Mouse (Mus musculus) C2C12 (cell line): ENCODE measurements around the gene Vmn1r85. TPM values are rescaled to one million over a fixed set of nuclear protein-coding genes. Genes with fewer than 3 reads are reported as not detected.
A peak's percentile ranks its signal among the peaks of the same experiment; 100 is the strongest.

ENCODE experiments used
- H3K27me3 ChIP-seq: one replicate; pipeline ENCODE4 v1.6.1; 2011; ENCODE audit not compliant: control insufficient read depth, insufficient read depth, insufficient read length
- H3K36me3 ChIP-seq: one replicate; pipeline ENCODE4 v1.6.1; 2011; ENCODE audit not compliant: control insufficient read depth, insufficient read depth
- H3K4me3 ChIP-seq: one replicate; pipeline ENCODE4 v1.5.1; 2011; ENCODE audit warnings: mild to moderate bottlenecking, control low read depth; ENCODE audit not compliant: poor library complexity, insufficient read depth, severe bottlenecking
- H3K79me2 ChIP-seq: one replicate; pipeline ENCODE4 v1.6.1; 2011; ENCODE audit not compliant: control insufficient read depth, insufficient read depth
- H3K79me3 ChIP-seq: one replicate; pipeline ENCODE4 v1.6.1; 2011; ENCODE audit warnings: low read depth, control low read depth
- H3ac ChIP-seq: one replicate; pipeline ENCODE3; 2011; ENCODE audit warnings: low read depth; ENCODE audit not compliant: control insufficient read depth, insufficient read length
- CEBPB ChIP-seq: IDR thresholded peaks from one replicate; pipeline ENCODE4 v1.6.1; 2011; ENCODE audit warnings: low read depth, mild to moderate bottlenecking, control low read depth, moderate library complexity
- CTCF ChIP-seq: IDR thresholded peaks from one replicate; pipeline ENCODE4 v1.5.1; 2011; ENCODE audit not compliant: control insufficient read depth, insufficient read depth, insufficient read length
- FOSL1 ChIP-seq: IDR thresholded peaks from one replicate; pipeline ENCODE4 v1.8.0; 2011; ENCODE audit warnings: mild to moderate bottlenecking, low read length; ENCODE audit not compliant: poor library complexity, insufficient read depth, severe bottlenecking
- MAX ChIP-seq: IDR thresholded peaks from one replicate; pipeline ENCODE4 v1.6.1; 2011; ENCODE audit warnings: mild to moderate bottlenecking, control low read depth
- MYOD1 ChIP-seq: IDR thresholded peaks from one replicate; pipeline ENCODE4 v1.6.1; 2011; ENCODE audit warnings: low read depth; ENCODE audit not compliant: control insufficient read depth, insufficient read length
- MYOG ChIP-seq: IDR thresholded peaks from one replicate; pipeline ENCODE4 v1.6.1; 2011; ENCODE audit not compliant: control insufficient read depth, insufficient read length; ENCODE audit errors: extremely low read depth
- USF1 ChIP-seq: IDR thresholded peaks from one replicate; pipeline ENCODE4 v1.6.1; 2011; ENCODE audit warnings: low read depth, mild to moderate bottlenecking, control low read depth, moderate library complexity
- polyA plus RNA-seq: library from polyadenylated mRNA; unstranded; fragments of >200 nt; fragmentation: generic; extraction: Trizol; gene quantifications from one replicate; pipeline ENCODE4 v1.2.1, GENCODE M21; 2012; ENCODE audit warnings: missing spikeins

The Vmn1r85 gene
- polyA plus RNA-seq, 1 experiment, result not detected

DNA sequence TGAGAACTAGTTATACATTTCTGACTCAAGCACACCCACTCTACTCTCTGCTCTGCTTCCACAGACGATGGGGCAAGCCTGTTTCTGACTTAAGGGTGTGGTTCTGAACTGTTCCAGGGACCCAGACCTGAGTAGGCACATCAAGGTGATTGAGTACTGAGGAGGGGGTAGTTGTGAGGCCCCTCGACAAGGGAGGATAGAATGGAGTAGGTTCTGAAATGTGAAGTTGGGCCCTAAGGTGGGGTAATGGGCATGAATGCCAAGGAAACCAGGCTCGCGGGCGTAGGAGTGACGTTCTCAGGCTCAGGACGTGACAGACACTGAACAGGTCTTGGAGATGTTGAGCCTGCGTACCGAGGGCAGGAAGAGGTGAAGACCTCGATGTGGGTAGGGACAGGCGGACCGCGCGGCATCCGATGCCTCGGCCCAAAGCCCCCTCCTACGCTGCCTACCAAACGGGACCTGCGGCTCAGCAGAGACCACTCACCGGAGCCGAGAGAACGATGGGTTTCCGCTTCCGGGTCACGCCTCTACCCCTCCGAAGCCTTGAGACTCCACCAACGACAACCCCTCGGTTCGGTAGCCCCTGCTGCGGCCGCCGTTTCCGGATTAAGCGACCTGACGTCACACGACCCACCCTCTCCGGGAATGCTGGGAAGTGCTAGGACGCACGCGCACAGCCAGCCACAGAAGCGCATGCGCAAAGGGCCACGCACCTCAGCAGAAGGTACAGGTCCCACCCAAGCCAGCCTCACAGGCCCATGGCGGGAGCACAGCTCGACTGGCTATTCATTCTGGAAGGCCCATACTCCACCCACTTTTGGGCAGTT lies 60.6 kb downstream of the Vmn1r85 start, which contains the start of gene Chmp2a:
Chmp2a (minus strand) TSS at position 660 of the 830 bp plus-strand sequence.
- peak within 1 kb of the TSS; percentile 56 for H3ac ChIP-seq
- H3K79me2 ChIP-seq, result peaks cover 34% of the 10 kb centered on the region
- H3K27me3 ChIP-seq, result no peaks in the 10 kb centered on the region
- peaks cover 19% of the 10 kb centered on the region for H3K79me3 ChIP-seq
- peak within 1 kb of the TSS; percentile 46 for H3K4me3 ChIP-seq
- TF ChIP-seq MYOD1 (no peak), FOSL1 (no peak), CTCF (no peak), USF1 (no peak), CEBPB (no peak), MYOG (no peak), MAX (peak; percentile 45)
- H3K36me3 ChIP-seq, result peaks cover 57% of the 10 kb centered on the region

DNA sequence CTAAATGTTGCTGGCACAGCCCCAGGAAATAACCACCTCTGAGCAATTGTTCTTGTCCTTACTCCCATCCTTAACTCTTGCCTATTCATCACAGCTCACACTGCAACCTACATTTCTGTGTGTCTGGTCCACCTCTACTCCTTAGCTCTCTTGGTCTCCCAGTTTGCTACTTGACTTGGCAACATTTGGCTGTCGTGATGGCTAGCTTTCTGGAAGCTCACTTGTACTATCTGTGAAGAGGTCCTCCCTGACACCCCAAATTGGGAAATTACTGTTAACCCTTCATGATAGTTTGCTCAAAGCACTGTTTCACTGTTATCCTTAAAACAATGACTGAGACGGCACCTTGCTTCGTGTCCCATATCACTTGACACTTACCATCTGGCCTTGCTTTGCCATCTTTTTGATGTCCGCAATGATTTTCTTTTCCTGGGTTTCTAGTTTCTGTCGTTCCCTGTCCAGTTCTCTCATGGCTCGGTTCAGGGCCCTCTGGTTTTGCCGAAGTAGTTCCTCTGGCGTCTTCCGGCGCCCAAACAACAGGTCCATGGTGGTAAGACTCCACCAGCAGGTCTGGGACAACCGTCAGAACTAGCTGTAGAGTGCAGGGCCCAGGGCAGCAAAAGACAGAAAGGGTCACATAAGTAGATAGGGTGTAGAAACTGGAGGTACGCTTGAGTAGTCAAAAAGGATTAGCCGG lies 61.4 kb downstream of the Vmn1r85 start:
- TF ChIP-seq MAX, result no peak
- TF ChIP-seq MYOD1, result no peak
- TF ChIP-seq CEBPB, result no peak
- TF ChIP-seq CTCF, result no peak
- no peak for TF ChIP-seq MYOG
- TF ChIP-seq FOSL1, result no peak
- H3K4me3 ChIP-seq, result peak overlapping the region; percentile 46
- peaks cover 65% of the 10 kb centered on the region for H3K36me3 ChIP-seq
- no peaks in the 10 kb centered on the region for H3K27me3 ChIP-seq
- peaks cover 22% of the 10 kb centered on the region for H3K79me3 ChIP-seq
- H3ac ChIP-seq, result peak overlapping the region; percentile 56
- H3K79me2 ChIP-seq, result peaks cover 34% of the 10 kb centered on the region

Other genes with a start within 250 kb of the Vmn1r85 start
- 0.92 TPM for gene Zfp128, start 214.0 kb downstream of the Vmn1r85 start, polyA plus RNA-seq
- gene Zscan22, start 197.4 kb downstream of the Vmn1r85 start, polyA plus RNA-seq, result 5.1 TPM
- 3,397 TPM for gene Rps5, start 172.9 kb downstream of the Vmn1r85 start, polyA plus RNA-seq
- 1.6 TPM for gene Rnf225, start 167.8 kb downstream of the Vmn1r85 start, polyA plus RNA-seq
- 4.6 TPM for gene Zfp324, start 129.3 kb downstream of the Vmn1r85 start, polyA plus RNA-seq
- gene Zfp446, start 117.3 kb downstream of the Vmn1r85 start, polyA plus RNA-seq, result 1.7 TPM
- 0.05 TPM for gene Slc27a5, start 97.0 kb downstream of the Vmn1r85 start, polyA plus RNA-seq
- 606 TPM for gene Trim28, start 96.1 kb downstream of the Vmn1r85 start, polyA plus RNA-seq
- 19.4 TPM for gene Zbtb45, start 85.1 kb downstream of the Vmn1r85 start, polyA plus RNA-seq
- 128 TPM for gene Chmp2a, start 60.4 kb downstream of the Vmn1r85 start, polyA plus RNA-seq
- gene Ube2m, start 56.9 kb downstream of the Vmn1r85 start, polyA plus RNA-seq, result 239 TPM
- 0.59 TPM for gene Mzf1, start 40.4 kb downstream of the Vmn1r85 start, polyA plus RNA-seq
- gene Vmn1r86, start 24.7 kb upstream of the Vmn1r85 start, polyA plus RNA-seq, result not detected
- not detected for gene Vmn1r87, start 45.0 kb upstream of the Vmn1r85 start, polyA plus RNA-seq
- gene Vmn1r88, start 64.4 kb upstream of the Vmn1r85 start, polyA plus RNA-seq, result not detected
- gene Vmn1r89, start 117.8 kb upstream of the Vmn1r85 start, polyA plus RNA-seq, result not detected
- 73.4 TPM for gene Lig1, start 182.1 kb upstream of the Vmn1r85 start, polyA plus RNA-seq
- 3.0 TPM for gene Zswim9, start 183.5 kb upstream of the Vmn1r85 start, polyA plus RNA-seq
- 0.20 TPM for gene Pla2g4c, start 229.5 kb upstream of the Vmn1r85 start, polyA plus RNA-seq